Comparison of ENCODE assay signal across 41 mouse cellular contexts in genomic region chr16:32517785-32518481, GRCm38 (mm10). TPM values are rescaled to one million over a fixed set of nuclear protein-coding genes. Genes with fewer than 3 reads are reported as not detected.
DNase-seq lines count a peak whose midpoint lies in the region; ATAC-seq and TF ChIP-seq lines count a peak whose summit lies in the region.
"Had no signal": no experiment of that assay in that cellular context is flagged by ENCODE, and none has a peak within 500 bp of the region (broad histone marks: within the 10 kb centered on the region; RNA-seq: fewer than 3 reads in every experiment).

No protein-coding gene starts in this region.

- intact Hi-C loops in left cerebral cortex, postnatal 36 days (cut with DNase I) = no loop called here

- H3K27me3 ChIP-seq in embryonic facial prominence, embryonic 14.5 days (replicated peaks; ENCODE audit: control insufficient read depth, insufficient read depth, low read length) = no peaks in the 10 kb centered on the region
- H3K27me3 ChIP-seq in embryonic facial prominence, embryonic 10.5 days (replicated peaks; ENCODE audit: low read depth, poor library complexity, severe bottlenecking) = no peaks in the 10 kb centered on the region; the same call in 1 of the 2 replicates
- no peaks in the 10 kb centered on the region for H3K27me3 ChIP-seq in intestine, embryonic 15.5 days (replicated peaks)
- H3K27me3 ChIP-seq in small intestine, adult 2 months (ENCODE audit: control insufficient read depth, insufficient read depth, low read length) = no peaks in the 10 kb centered on the region
- H3K27me3 ChIP-seq: CH12.LX; heart, embryonic 12.5 days; hindbrain, embryonic 13.5 days; kidney, embryonic 15.5 days; limb, embryonic 13.5 days; neural tube, embryonic 15.5 days had no signal

- 87% methylated on average over 12 of the region's 12 CpGs for WGBS in embryonic facial prominence, embryonic 14.5 days
- WGBS in embryonic facial prominence, embryonic 10.5 days = 84% methylated on average over 12 of the region's 12 CpGs
- WGBS in intestine, embryonic 15.5 days = 71% methylated on average over 12 of the region's 12 CpGs
- 40% methylated on average over 12 of the region's 12 CpGs for WGBS in small intestine, adult 2 months

- no peak overlapping the region for H3K9ac ChIP-seq in embryonic facial prominence, embryonic 14.5 days (ENCODE audit: low read depth, low read length)
- H3K9ac ChIP-seq in intestine, embryonic 15.5 days = no peak overlapping the region
- H3K9ac ChIP-seq: heart, embryonic 12.5 days; hindbrain, embryonic 13.5 days; kidney, embryonic 15.5 days; limb, embryonic 13.5 days; liver, embryonic 14.5 days; neural tube, embryonic 15.5 days had no signal

- no peak for TF ChIP-seq POLR2A in small intestine, adult 2 months (IDR thresholded peaks at IDR 0.05; ENCODE audit: low read depth, low read length)

- no peak for TF ChIP-seq CTCF in small intestine, adult 2 months (IDR thresholded peaks at IDR 0.05; ENCODE audit: extremely low read depth, insufficient read length, insufficient replicate concordance, low read depth, low read length)

- peak; percentile 40 for DNase-seq in embryonic facial prominence, embryonic 14.5 days (ENCODE audit: low spot score)
- no peak for DNase-seq in embryonic facial prominence, embryonic 10.5 days (ENCODE audit: low spot score)
- peak; percentile 32 to 55 for DNase-seq in lung, adult 18-20 months
- DNase-seq in lung, postnatal 4 days = no peak
- DNase-seq in left cerebral cortex, postnatal 36 days (ENCODE audit: low spot score in 2 of 2) = no peak
- DNase-seq: adrenal gland, adult 2 months; cerebellum, adult 2 months; cerebellum, postnatal 14 days; gastrocnemius, postnatal 25 days; heart, adult 2 months; heart, postnatal 4 days; kidney, adult 18-20 months; kidney, postnatal 25 days; midbrain, embryonic 14.5 days had no signal

- no peak overlapping the region for H3K4me2 ChIP-seq in embryonic facial prominence, embryonic 14.5 days (ENCODE audit: low read depth, low read length)
- 0 out of 2 replicates have a peak overlapping the region, but pooled peaks have one; percentile 9 for H3K4me2 ChIP-seq in intestine, embryonic 15.5 days (replicated peaks)
- H3K4me2 ChIP-seq: heart, embryonic 12.5 days; hindbrain, embryonic 13.5 days; kidney, embryonic 15.5 days; limb, embryonic 13.5 days; neural tube, embryonic 15.5 days had no signal

- no peak overlapping the region for H3K4me3 ChIP-seq in embryonic facial prominence, embryonic 14.5 days (ENCODE audit: low read depth, low read length)
- no peak overlapping the region for H3K4me3 ChIP-seq in embryonic facial prominence, embryonic 10.5 days
- H3K4me3 ChIP-seq in intestine, embryonic 15.5 days (replicated peaks) = no peak overlapping the region
- no peak overlapping the region for H3K4me3 ChIP-seq in small intestine, adult 2 months (ENCODE audit: low read depth, low read length)
- H3K4me3 ChIP-seq: heart, adult 2 months; heart, embryonic 12.5 days; hindbrain, embryonic 13.5 days; kidney, embryonic 15.5 days; limb, embryonic 13.5 days; neural tube, embryonic 15.5 days had no signal

- peaks cover 14% of the 10 kb centered on the region for H3K4me1 ChIP-seq in embryonic facial prominence, embryonic 14.5 days (ENCODE audit: control insufficient read depth, insufficient read depth, low read length)
- peaks cover 30% of the 10 kb centered on the region for H3K4me1 ChIP-seq in embryonic facial prominence, embryonic 10.5 days
- H3K4me1 ChIP-seq in intestine, embryonic 15.5 days (replicated peaks) = peaks cover 20% of the 10 kb centered on the region; the same call in 1 of the 2 replicates
- H3K4me1 ChIP-seq in small intestine, adult 2 months (ENCODE audit: control insufficient read depth, insufficient read depth, insufficient read length, low read length) = peaks cover 3% of the 10 kb centered on the region; the same call in 1 of the 2 replicates

- H3K9me3 ChIP-seq in embryonic facial prominence, embryonic 14.5 days (ENCODE audit: control insufficient read depth, low read length) = no peaks in the 10 kb centered on the region
- no peaks in the 10 kb centered on the region for H3K9me3 ChIP-seq in embryonic facial prominence, embryonic 10.5 days
- no peaks in the 10 kb centered on the region for H3K9me3 ChIP-seq in intestine, embryonic 15.5 days
- H3K9me3 ChIP-seq: heart, embryonic 12.5 days; hindbrain, embryonic 13.5 days; kidney, embryonic 15.5 days; limb, embryonic 13.5 days; neural tube, embryonic 15.5 days had no signal

- H3K27ac ChIP-seq in embryonic facial prominence, embryonic 14.5 days (replicated peaks; ENCODE audit: low read depth, low read length) = no peak overlapping the region
- no peak overlapping the region for H3K27ac ChIP-seq in embryonic facial prominence, embryonic 10.5 days (replicated peaks)
- 0 out of 2 replicates have a peak overlapping the region, but pooled peaks have one; percentile 3 for H3K27ac ChIP-seq in intestine, embryonic 15.5 days
- peak overlapping the region; percentile 27; the same call in 1 of the 2 replicates for H3K27ac ChIP-seq in small intestine, adult 2 months (ENCODE audit: insufficient read depth, low read depth, low read length)
- H3K27ac ChIP-seq: heart, adult 2 months; kidney, embryonic 15.5 days; limb, embryonic 13.5 days; macrophage; neural tube, embryonic 15.5 days had no signal

- ATAC-seq in embryonic facial prominence, embryonic 14.5 days (ENCODE audit: low read depth) = no peak
- peak; percentile 79 for ATAC-seq in intestine, embryonic 15.5 days
- ATAC-seq: activated CD4-positive, CD25-positive, alpha-beta regulatory T cell, adult 4 months; forebrain, embryonic 14.5 days had no signal

- no peaks in the 10 kb centered on the region for H3K36me3 ChIP-seq in embryonic facial prominence, embryonic 14.5 days (ENCODE audit: control insufficient read depth, insufficient read depth, low read length)
- H3K36me3 ChIP-seq in embryonic facial prominence, embryonic 10.5 days (replicated peaks) = no peaks in the 10 kb centered on the region
- H3K36me3 ChIP-seq in intestine, embryonic 15.5 days = no peaks in the 10 kb centered on the region
- H3K36me3 ChIP-seq in small intestine, adult 2 months (ENCODE audit: control insufficient read depth, insufficient read depth, low read length) = no peaks in the 10 kb centered on the region
- H3K36me3 ChIP-seq: heart, embryonic 12.5 days; hindbrain, embryonic 13.5 days; kidney, embryonic 15.5 days; limb, embryonic 13.5 days; neural tube, embryonic 15.5 days had no signal

RNA-seq across cellular contexts. Expression of gene Zdhhc19, which starts 21.9 kb away (rescaled TPM):
- polyA plus RNA-seq in embryonic facial prominence, embryonic 14.5 days (2014; fragmentation: Nextera tagmentation; extraction: Ambion mirVana) = not detected in 2 replicates
- not detected in 2 replicates for polyA plus RNA-seq in embryonic facial prominence, embryonic 10.5 days (2016; fragmentation: Nextera tagmentation; extraction: Ambion mirVana)
- polyA plus RNA-seq in intestine, embryonic 15.5 days (2015; fragmentation: Nextera tagmentation; extraction: Ambion mirVana) = 1.1 and 1.2 TPM in 2 replicates
- 0.18 and 0.42 TPM in 2 replicates for polyA plus RNA-seq in small intestine, adult 2 months (2012; rRNA removed)
- not detected for total RNA-seq in left cerebral cortex, postnatal 36 days (2021)
- total RNA-seq: adrenal gland, adult 2 months; adrenal gland, postnatal 4 days; CH12.LX; ES-E14; gastrocnemius, adult 18-20 months; gastrocnemius, postnatal 25 days; heart, adult 2 months; layer of hippocampus, adult 18-20 months; layer of hippocampus, postnatal 10 days; left cerebral cortex, adult 18-20 months; left cerebral cortex, postnatal 14 days; monocyte, adult 5-6 weeks had no signal
- polyA plus RNA-seq: activated CD4-positive, CD25-positive, alpha-beta regulatory T cell, adult 4 months; adrenal gland, adult 2 months; C2C12; cerebellum, adult 2 months; cortical plate, adult 2 months; forebrain, embryonic 14.5 days; frontal cortex, adult 2 months; heart, adult 2 months; heart, embryonic 12.5 days; heart, postnatal 0 days; hindbrain, embryonic 13.5 days; kidney, embryonic 15.5 days; limb, embryonic 13.5 days; liver, embryonic 14.5 days; macrophage; midbrain, embryonic 14.5 days; neural tube, embryonic 15.5 days; spleen, adult 2 months; stomach, embryonic 14.5 days; thymus, postnatal 0 days had no signal

RNA-seq across cellular contexts. Expression of gene Slc51a, which starts 30.3 kb away (rescaled TPM):
- 0.29 TPM in 2 replicates for polyA plus RNA-seq in embryonic facial prominence, embryonic 14.5 days (2014; fragmentation: Nextera tagmentation; extraction: Ambion mirVana)
- 0.24 and 0.39 TPM in 2 replicates for polyA plus RNA-seq in embryonic facial prominence, embryonic 10.5 days (2016; fragmentation: Nextera tagmentation; extraction: Ambion mirVana)
- 97.1 and 104 TPM in 2 replicates for polyA plus RNA-seq in intestine, embryonic 15.5 days (2015; fragmentation: Nextera tagmentation; extraction: Ambion mirVana)
- 102 and 424 TPM in 2 replicates for polyA plus RNA-seq in small intestine, adult 2 months (2012; rRNA removed)
- not detected for total RNA-seq in left cerebral cortex, postnatal 36 days (2021)
- total RNA-seq: gastrocnemius, adult 18-20 months; gastrocnemius, postnatal 25 days; layer of hippocampus, adult 18-20 months; layer of hippocampus, postnatal 10 days; left cerebral cortex, adult 18-20 months; left cerebral cortex, postnatal 14 days had no signal
- polyA plus RNA-seq: activated CD4-positive, CD25-positive, alpha-beta regulatory T cell, adult 4 months; frontal cortex, adult 2 months; midbrain, embryonic 14.5 days; spleen, adult 2 months had no signal

Comparison
In these comparisons a context has a peak if more than half of its experiments do, and no peak if none do; other contexts are left out.
1. DNase-seq: peak in embryonic facial prominence, embryonic 14.5 days (single experiment) and lung, adult 18-20 months (2 of 2); none in embryonic facial prominence, embryonic 10.5 days (single experiment), lung, postnatal 4 days (0 of 2) and left cerebral cortex, postnatal 36 days (0 of 2).
2. H3K27ac ChIP-seq: peak in intestine, embryonic 15.5 days (single experiment) and small intestine, adult 2 months (single experiment); none in embryonic facial prominence, embryonic 14.5 days (single experiment) and embryonic facial prominence, embryonic 10.5 days (single experiment).
3. RNA of gene Slc51a, which starts 30.3 kb away (polyA plus RNA-seq): 102 to 424 TPM in small intestine, adult 2 months and 97.1 to 104 TPM in intestine, embryonic 15.5 days; 0.24 to 0.39 TPM in embryonic facial prominence, embryonic 10.5 days and 0.29 TPM in embryonic facial prominence, embryonic 14.5 days; every median in the first group is over 10 times any median in the second.